Mouse (Mus musculus) cortical plate, adult 2 months (tissue): ENCODE measurements around the gene Slc39a13. TPM values are rescaled to one million over a fixed set of nuclear protein-coding genes. Genes with fewer than 3 reads are reported as not detected.

Source experiments
- H3K27ac ChIP-seq: fragments of 200-500 bp; 2 replicates; pipeline ENCODE4 v1.5.1; 2012; ENCODE audit warnings: low read length, control low read depth, inconsistent platforms; ENCODE audit not compliant: insufficient read depth
- H3K4me1 ChIP-seq: fragments of 200-500 bp; 2 replicates; pipeline ENCODE4 v1.6.1; 2011; ENCODE audit warnings: low read length; ENCODE audit not compliant: control insufficient read depth, insufficient read depth
- H3K4me3 ChIP-seq: fragments of 200-500 bp; 2 replicates; pipeline ENCODE4 v1.5.1; 2011; ENCODE audit warnings: mild to moderate bottlenecking, low read length, control low read depth; ENCODE audit not compliant: insufficient read depth
- CTCF ChIP-seq: fragments of 200-500 bp; IDR thresholded peaks from 2 replicates; pipeline ENCODE4 v1.5.1; 2011; ENCODE audit warnings: mild to moderate bottlenecking, control low read depth, low read length; ENCODE audit not compliant: insufficient read depth; ENCODE audit errors: extremely low read depth
- POLR2A ChIP-seq: fragments of 200-500 bp; IDR thresholded peaks from 2 replicates; pipeline ENCODE4 v1.6.1; 2011; ENCODE audit warnings: mild to moderate bottlenecking, low read length, control low read depth; ENCODE audit not compliant: insufficient read depth; ENCODE audit errors: extremely low read depth
- polyA plus RNA-seq: library from polyadenylated mRNA; depleted of rRNA; stranded (reverse); fragments of >200 nt; gene quantifications from 2 replicates; pipeline ENCODE4 v1.2.3, GENCODE M21; 2012

Gene Slc39a13
- polyA plus RNA-seq, 1 experiment, result 51.3 TPM

- no peak for TF ChIP-seq CTCF
- Histone ChIP-seq H3K4me3 (peak overlapping the region; percentile 74), H3K4me1 (peaks cover 11% of the 10 kb centered on the region), H3K27ac (no peak overlapping the region)
These were observed 1.9 kb downstream of the Slc39a13 start for GRCm38 (mm10) chr2:91068162-91068871.

- no peak overlapping the region for H3K27ac ChIP-seq
- H3K4me3 ChIP-seq, result no peak overlapping the region
- TF ChIP-seq CTCF (no peak), POLR2A (no peak)
- H3K4me1 ChIP-seq, result peaks cover 11% of the 10 kb centered on the region
These were observed 3.8 kb downstream of the Slc39a13 start for GRCm38 (mm10) chr2:91066455-91066854.

- Histone ChIP-seq H3K4me1 (peaks cover 10% of the 10 kb centered on the region), H3K27ac (no peak overlapping the region), H3K4me3 (no peak overlapping the region)
- peak; percentile 69 for TF ChIP-seq CTCF
- no peak for TF ChIP-seq POLR2A
These were observed 4.7 kb downstream of the Slc39a13 start for GRCm38 (mm10) chr2:91065544-91065943.

- H3K27ac ChIP-seq, result no peak overlapping the region
- peaks cover 10% of the 10 kb centered on the region for H3K4me1 ChIP-seq
- H3K4me3 ChIP-seq, result no peak overlapping the region
- TF ChIP-seq POLR2A (no peak), CTCF (no peak)
These were observed 6.0 kb downstream of the Slc39a13 start for GRCm38 (mm10) chr2:91064211-91064610.

- Histone ChIP-seq H3K27ac (no peak overlapping the region), H3K4me3 (no peak overlapping the region), H3K4me1 (peaks cover 5% of the 10 kb centered on the region; the same call in 1 of the 2 replicates)
- TF ChIP-seq CTCF (no peak), POLR2A (no peak)
These were observed 7.2 kb downstream of the Slc39a13 start for GRCm38 (mm10) chr2:91062779-91063606.

GRCm38 (mm10) chr2:91061849-91062481 lies 8.3 kb downstream of the Slc39a13 start:
- TF ChIP-seq POLR2A (no peak), CTCF (no peak)
- Histone ChIP-seq H3K27ac (no peak overlapping the region), H3K4me3 (no peak overlapping the region), H3K4me1 (peaks cover 5% of the 10 kb centered on the region; the same call in 1 of the 2 replicates)

GRCm38 (mm10) chr2:91060544-91061355 lies 9.5 kb downstream of the Slc39a13 start:
- H3K4me1 ChIP-seq, result peaks cover 5% of the 10 kb centered on the region; the same call in 1 of the 2 replicates
- no peak overlapping the region for H3K4me3 ChIP-seq
- TF ChIP-seq POLR2A, result no peak; the same call in 1 of the 2 replicates
- TF ChIP-seq CTCF, result peak; percentile 87
- no peak overlapping the region for H3K27ac ChIP-seq

GRCm38 (mm10) chr2:91059376-91059775 lies 10.8 kb downstream of the Slc39a13 start:
- TF ChIP-seq POLR2A (no peak), CTCF (no peak)
- peaks cover 9% of the 10 kb centered on the region; the same call in 1 of the 2 replicates for H3K4me1 ChIP-seq
- H3K27ac ChIP-seq, result no peak overlapping the region
- H3K4me3 ChIP-seq, result no peak overlapping the region

- H3K4me1 ChIP-seq, result peaks cover 9% of the 10 kb centered on the region; the same call in 1 of the 2 replicates
- no peak overlapping the region for H3K4me3 ChIP-seq
- no peak overlapping the region for H3K27ac ChIP-seq
- no peak for TF ChIP-seq CTCF
- no peak for TF ChIP-seq POLR2A
These were observed 11.8 kb downstream of the Slc39a13 start for GRCm38 (mm10) chr2:91058435-91058834.
